Mouse (Mus musculus) Patski (cell line): ENCODE results near the gene Elavl4. TPM values are rescaled to one million over a fixed set of nuclear protein-coding genes. Genes with fewer than 3 reads are reported as not detected.

ENCODE experiments used
- ATAC-seq: fragments of 100-300 bp; one replicate; pipeline ENCODE4 v1.8.0; 2021
- CTCF ChIA-PET: fragments of 350-600 bp; sonication (Branson Sonifier 250); formaldehyde crosslinking; loops from one replicate; lab custom pipeline; 2022; ENCODE audit warnings: inconsistent platforms; lab: Charles Lee
- POLR2A ChIA-PET: fragments of 350-600 bp; sonication (Branson Sonifier 250); formaldehyde crosslinking; loops from one replicate; lab custom pipeline; 2022; ENCODE audit warnings: antibody characterized with exemption, inconsistent platforms; lab: Charles Lee
- DNase-seq: peaks from one replicate; pipeline ENCODE4 v3.0.0-alpha.2; 2011; ENCODE audit warnings: low read depth, low spot score
- H3K27me3 ChIP-seq: fragments of 371-371 bp; one replicate; pipeline ENCODE4 v1.5.1; 2021
- CTCF ChIP-seq: fragments of 100-300 bp; IDR thresholded peaks from one replicate; pipeline ENCODE4 v1.5.1; 2021
- in situ Hi-C: fragments of 300-500 bp; cut with MboI; formaldehyde crosslinking; loops from 3 replicates; pipeline ENCODE4 v1.11.1; 2018; ENCODE audit warnings: low pct_unique_long_range_greater_than_20kb, mixed read lengths
- polyA plus RNA-seq: library from polyadenylated mRNA; unstranded; gene quantifications from one replicate; pipeline ENCODE4 v1.2.3, GENCODE M21; 2021

Elavl4 gene
- polyA plus RNA-seq, 1 experiment from 2014 or later: 0.04 TPM

DNA sequence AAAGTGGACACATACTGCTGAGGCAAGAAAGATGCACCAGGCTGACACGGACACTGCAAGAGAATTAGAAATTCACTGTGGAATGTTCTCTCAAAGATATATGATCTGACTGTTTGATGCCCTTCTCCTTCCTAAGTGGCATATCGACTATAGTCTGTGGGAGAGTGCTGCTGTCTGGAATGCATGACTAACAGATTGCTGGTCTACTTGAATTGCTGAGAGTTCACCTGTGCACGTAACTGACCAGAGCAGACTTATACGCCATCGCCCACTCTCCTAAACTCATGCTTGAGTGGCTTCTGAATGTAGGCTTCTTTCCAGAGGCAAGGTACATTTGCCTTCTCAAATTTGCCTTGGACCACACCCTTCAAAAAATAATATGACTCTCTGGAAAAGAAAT, 58.5 kb downstream of the Elavl4 start:
- no peak for DNase-seq
- POLR2A ChIA-PET: no interaction called here
- in situ Hi-C loops: no loop called here
- CTCF ChIA-PET: no interaction called here
- TF ChIP-seq CTCF: no peak
- no peak for ATAC-seq
- H3K27me3 ChIP-seq: no peaks in the 10 kb centered on the region

DNA sequence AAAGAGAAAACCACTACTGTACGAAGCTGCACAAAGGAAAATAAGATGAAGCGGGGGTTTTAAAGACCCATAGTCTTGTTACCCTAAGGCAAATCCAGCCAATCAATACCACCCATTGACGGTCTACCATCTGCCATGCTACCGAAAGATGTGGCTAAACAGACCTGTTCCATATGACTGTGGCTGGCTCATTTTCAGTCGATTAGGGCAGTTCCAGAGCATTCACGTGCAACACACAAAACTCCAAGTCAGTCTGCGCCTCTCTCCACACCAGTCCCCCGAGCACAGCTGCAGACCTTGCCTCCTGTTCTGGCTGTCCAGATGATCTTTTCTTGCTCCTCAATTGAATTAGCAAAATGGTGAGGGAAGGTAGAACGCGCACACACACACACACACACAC, 59.2 kb downstream of the Elavl4 start:
- TF ChIP-seq CTCF: no peak
- CTCF ChIA-PET: no interaction called here
- in situ Hi-C loops: no loop called here
- POLR2A ChIA-PET: no interaction called here
- no peak for ATAC-seq
- H3K27me3 ChIP-seq: no peaks in the 10 kb centered on the region
- no peak for DNase-seq

DNA sequence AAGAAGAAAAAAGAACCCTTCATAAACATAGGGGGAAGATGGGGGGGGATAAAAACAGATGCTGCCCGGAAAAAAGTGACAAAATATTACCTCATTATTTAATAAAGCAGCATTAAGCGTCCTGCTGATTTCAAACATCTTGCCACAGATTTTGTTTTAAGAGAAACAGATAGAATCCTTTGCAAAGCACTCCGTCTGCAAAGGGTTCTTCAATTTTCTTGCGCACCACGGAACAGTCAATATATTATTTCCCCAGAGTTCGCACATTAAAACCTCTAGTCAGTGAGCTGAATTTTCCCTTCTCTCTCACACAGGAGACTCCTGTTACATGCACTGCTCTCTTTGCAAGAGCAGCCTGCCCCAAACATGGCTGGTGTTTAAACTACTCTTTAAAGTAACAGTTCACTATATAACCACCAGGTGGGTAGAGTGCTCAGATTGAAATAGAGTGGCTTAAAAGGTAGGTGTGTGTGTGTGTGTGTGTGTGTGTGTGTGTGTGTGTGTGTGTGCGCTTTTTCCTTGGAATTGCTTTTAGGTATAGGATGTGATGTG, 61.1 kb downstream of the Elavl4 start:
- no peaks in the 10 kb centered on the region for H3K27me3 ChIP-seq
- POLR2A ChIA-PET: no interaction called here
- in situ Hi-C loops: no loop called here
- DNase-seq: no peak
- ATAC-seq: no peak
- TF ChIP-seq CTCF: no peak
- CTCF ChIA-PET: no interaction called here

DNA sequence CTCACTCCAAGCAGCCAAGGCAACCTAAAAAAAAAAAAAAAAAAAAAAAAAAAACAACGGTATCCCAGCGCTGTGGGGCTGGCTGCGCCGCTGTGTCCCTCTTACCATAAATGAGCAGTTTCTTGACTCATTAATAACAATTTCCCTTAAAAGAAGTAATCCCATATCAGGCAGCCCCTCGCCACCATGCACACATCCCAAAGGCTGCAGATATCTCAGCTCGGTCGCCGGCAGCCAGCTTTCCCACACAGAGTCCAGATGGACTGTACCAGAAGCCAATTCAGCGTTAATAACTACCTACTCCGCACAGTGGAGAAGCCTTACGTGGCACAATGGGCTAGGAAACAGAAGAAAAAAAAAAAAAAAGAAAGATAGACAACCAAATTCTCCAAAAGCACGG, 61.7 kb downstream of the Elavl4 start:
- in situ Hi-C loops: no loop called here
- H3K27me3 ChIP-seq: no peaks in the 10 kb centered on the region
- no peak for ATAC-seq
- TF ChIP-seq CTCF: no peak
- ChIA-PET CTCF (no interaction called here), POLR2A (no interaction called here)
- no peak for DNase-seq

DNA sequence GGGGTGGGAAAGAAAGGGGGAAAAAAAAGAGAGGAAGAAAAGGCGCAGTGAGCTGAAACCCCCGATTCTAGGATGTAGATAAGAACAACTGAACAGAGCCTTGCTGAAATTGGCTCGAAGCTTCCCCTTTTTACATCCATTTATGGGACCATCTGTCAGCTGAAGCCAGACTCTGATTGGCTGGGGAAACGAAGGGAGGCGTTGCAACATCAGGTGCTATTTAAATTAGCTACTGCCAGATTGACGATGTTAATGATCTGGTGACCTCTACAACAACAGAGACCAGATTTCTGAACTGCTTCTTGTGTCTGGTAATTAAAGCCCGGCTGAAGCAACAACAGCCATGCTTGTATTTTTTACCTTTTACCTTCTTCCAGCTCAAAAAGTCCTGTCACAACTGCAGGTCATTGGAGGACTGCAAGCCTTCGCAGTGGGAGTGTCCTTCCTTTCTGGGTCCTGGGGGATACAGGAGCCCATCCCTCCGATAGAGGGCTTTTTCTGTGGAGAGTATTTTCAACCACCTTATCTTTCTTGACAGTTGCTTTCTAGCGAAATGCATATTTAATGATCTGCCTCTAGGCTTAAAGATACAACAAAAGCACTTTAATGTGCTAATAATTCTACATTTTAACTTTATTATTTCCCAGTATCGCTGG, 64.2 kb downstream of the Elavl4 start:
- in situ Hi-C loops: no loop called here
- no peak for TF ChIP-seq CTCF
- CTCF ChIA-PET: no interaction called here
- H3K27me3 ChIP-seq: peaks cover 5% of the 10 kb centered on the region
- POLR2A ChIA-PET: no interaction called here
- ATAC-seq (no peak), DNase-seq (no peak)

DNA sequence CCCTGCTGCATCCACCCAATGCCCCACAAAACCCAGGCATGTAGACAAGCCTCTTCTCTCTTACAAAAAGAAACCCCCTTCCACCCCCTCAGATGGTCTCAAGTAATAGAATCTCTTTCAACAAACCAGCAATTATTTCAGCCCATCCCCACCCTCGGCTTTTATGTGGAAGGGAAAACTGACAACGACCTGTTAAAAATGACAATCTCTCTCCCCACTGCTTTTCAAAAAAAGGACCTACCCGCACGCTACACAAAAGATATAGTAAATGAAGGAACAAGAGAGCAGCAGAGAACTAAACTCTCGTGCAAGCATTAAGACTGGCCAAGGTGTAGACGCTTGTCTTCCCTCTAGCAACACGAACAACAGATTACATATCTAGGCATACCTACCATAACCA, 64.9 kb downstream of the Elavl4 start:
- peaks cover 5% of the 10 kb centered on the region for H3K27me3 ChIP-seq
- DNase-seq (no peak), ATAC-seq (no peak)
- CTCF ChIA-PET: no interaction called here
- no peak for TF ChIP-seq CTCF
- in situ Hi-C loops: no loop called here
- POLR2A ChIA-PET: no interaction called here

DNA sequence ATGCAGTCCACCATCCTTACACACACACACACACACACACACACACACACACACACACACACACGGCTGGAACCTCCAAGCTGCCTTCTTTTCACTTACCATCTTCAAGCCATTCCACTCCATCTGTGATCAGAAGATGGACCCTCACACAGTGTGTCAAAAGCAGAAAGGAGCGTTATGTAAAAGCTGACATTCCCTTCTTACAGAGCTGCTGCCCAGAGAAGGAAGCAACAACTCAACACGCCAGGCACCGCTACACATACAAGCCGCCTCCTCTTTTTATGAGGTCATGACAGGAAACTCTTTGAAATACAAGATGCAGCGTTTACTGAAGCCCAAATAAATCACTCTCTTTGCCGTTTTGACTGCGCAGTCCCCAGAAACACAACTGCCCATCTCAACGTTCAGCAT, 65.3 kb downstream of the Elavl4 start:
- no peak for ATAC-seq
- POLR2A ChIA-PET: no interaction called here
- in situ Hi-C loops: no loop called here
- CTCF ChIA-PET: no interaction called here
- TF ChIP-seq CTCF: no peak
- DNase-seq: no peak
- H3K27me3 ChIP-seq: peaks cover 7% of the 10 kb centered on the region

DNA sequence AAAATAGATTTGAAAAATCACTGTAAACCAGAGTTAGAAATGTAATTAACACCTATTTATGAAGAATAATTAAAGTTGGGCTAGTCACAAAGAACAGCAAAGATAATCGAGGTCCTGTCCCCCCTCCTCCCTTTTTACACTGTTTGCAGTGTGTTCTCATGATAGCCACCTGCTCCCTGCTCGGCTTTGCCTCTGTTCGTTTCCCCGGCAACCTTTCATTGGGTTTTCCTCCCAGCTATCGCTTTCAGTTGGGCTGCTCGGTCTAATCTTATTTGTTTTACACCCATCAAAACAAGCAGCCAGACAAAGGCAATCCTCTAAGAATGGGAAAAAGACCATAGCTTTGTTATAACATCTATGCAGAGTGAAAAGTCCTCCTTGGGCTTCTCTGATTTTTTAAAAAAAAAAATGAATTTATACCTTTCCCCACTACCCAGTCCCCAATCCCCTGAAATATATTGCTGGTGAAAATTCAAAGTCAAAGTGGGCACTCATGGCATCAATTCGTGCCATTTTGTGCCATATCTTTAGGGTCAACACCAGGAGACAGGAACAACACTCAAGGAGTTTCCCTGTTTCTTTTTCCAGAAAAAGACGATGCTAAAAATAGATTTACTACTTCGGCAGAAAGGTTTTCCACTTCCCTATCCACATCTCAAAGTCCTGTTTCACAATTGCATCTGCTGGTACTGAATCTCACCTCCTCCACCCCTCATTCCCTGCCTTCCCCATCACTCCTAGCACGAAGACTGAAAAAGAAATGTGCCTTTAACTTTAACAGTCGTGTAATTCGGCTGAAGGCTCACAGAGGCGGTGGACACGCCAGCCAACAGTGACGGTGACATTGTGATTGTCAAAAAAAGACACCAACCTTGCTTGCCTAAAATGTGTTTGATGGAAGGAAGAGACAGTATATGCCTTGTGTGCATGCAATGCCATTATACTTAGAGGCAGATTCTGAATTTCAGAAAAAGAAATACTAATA, 66.1 kb downstream of the Elavl4 start:
- in situ Hi-C loops: no loop called here
- ATAC-seq (no peak), DNase-seq (no peak)
- CTCF ChIA-PET: no interaction called here
- peaks cover 9% of the 10 kb centered on the region for H3K27me3 ChIP-seq
- TF ChIP-seq CTCF: no peak
- POLR2A ChIA-PET: no interaction called here

DNA sequence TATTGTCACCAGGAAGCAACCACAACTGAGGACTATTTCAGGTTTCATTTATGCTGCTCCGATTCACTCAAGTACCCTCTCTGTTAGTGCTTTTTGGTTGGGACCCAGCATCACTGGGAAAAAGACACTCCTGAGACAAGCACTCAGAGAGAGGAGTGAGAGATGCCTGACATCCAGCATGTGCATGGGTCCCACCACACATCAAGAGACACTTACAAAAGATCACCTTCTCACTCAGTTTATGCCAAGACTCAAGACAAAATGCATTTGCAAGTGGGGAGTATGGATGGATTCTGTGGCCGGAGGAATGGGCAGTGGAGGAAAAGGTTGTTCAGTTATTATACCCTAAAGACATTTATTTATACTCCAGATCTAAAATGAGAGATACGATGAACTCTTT, 67.3 kb downstream of the Elavl4 start:
- TF ChIP-seq CTCF: no peak
- ChIA-PET CTCF (interaction anchor here (1.6 kb wide), 1 partner anchor 10 kb away, joined by 3 read pairs; no protein-coding TSS in a partner anchor), POLR2A (no interaction called here)
- ATAC-seq (no peak), DNase-seq (no peak)
- in situ Hi-C loops: no loop called here
- peaks cover 9% of the 10 kb centered on the region for H3K27me3 ChIP-seq

DNA sequence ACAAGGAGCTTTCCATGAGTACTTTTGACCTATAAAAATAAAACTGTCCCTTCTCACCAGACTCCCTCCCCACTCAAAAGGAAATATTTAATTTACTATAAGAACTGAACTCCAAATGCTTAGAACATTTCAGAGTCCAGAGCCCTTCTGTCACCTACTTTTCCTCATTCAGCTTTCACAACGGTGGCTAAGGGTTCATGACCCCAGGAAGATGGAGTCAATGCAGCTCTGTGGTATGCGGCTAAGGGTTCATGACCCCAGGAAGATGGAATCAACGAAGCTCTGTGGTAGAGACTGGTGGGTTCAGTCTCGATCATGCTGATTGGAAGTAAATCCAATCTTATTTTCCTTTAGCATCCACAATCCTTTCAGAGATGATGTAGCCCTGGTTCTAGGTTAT, 81.7 kb downstream of the Elavl4 start:
- ChIA-PET CTCF (interaction anchor here (0.6 kb wide), 1 partner anchor 264 kb away, joined by 3 read pairs; no protein-coding TSS in a partner anchor), POLR2A (no interaction called here)
- DNase-seq (no peak), ATAC-seq (no peak)
- in situ Hi-C loops: no loop called here
- peaks cover 3% of the 10 kb centered on the region for H3K27me3 ChIP-seq
- no peak for TF ChIP-seq CTCF
